Mouse (Mus musculus): ENCODE data around the gene Efna2. TPM values are rescaled to one million over a fixed set of nuclear protein-coding genes. Genes with fewer than 3 reads are reported as not detected.
"Not testable (repeated sequence)": the region's sequence is repeated elsewhere in the genome, so short reads cannot be mapped to it uniquely, and the experiment has no call there.

Gene Efna2
- polyA plus RNA-seq, 1 experiment from 2014 or later: 41.9 TPM

DNA sequence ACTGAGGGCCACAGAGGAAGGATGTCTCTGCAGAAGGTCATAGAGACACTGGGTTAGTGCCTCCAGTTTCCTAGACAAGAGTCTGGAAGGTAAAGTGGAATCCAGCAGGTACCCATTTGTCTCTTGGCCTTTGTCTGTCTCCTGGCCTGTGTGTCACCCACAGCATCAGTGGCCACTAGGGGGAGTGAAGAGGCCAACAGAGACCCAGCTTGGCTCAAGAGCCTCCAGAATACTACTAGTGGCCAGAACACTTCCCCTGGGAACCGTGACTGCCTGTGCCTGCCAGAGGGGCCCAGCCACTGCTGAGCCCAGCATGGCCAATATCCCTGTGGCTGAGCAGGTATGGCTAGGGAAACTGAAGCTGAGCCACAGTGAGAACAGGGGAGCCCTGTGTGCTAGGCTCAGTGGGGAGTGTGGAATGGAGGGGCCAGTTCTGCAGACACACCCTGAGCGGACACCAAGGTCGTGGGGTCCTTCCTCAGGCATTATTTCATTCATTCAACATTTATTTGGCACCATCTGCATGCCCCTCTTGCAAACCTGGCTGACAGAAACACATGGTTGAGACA lies 20.2 kb downstream of the Efna2 start:
- Histone ChIP-seq H3K27ac (replicated peaks; ENCODE audit: low read depth, low read length) (peak overlapping the region; percentile 46; the same call in 1 of the 2 replicates), H3K4me3 (replicated peaks; ENCODE audit: low read depth, low read length) (no peak overlapping the region), H3K9ac (replicated peaks; ENCODE audit: low read length) (no peak overlapping the region), H3K9me3 (ENCODE audit: control insufficient read depth, low read length) (no peaks in the 10 kb centered on the region), H3K4me2 (ENCODE audit: low read length) (no peak overlapping the region), H3K27me3 (ENCODE audit: control insufficient read depth, insufficient read depth, low read length) (no peaks in the 10 kb centered on the region), H3K36me3 (ENCODE audit: control insufficient read depth, insufficient read depth, low read length) (no peaks in the 10 kb centered on the region), H3K4me1 (ENCODE audit: control insufficient read depth, insufficient read depth, low read length) (peaks cover 13% of the 10 kb centered on the region)
- peak; percentile 71; the same call in 1 of the 2 replicates for ATAC-seq (ENCODE audit: low FRiP score, low TSS enrichment)
- 41% methylated on average over 3 of the region's 3 CpGs for WGBS
- DNase-seq: peak; percentile 90

DNA sequence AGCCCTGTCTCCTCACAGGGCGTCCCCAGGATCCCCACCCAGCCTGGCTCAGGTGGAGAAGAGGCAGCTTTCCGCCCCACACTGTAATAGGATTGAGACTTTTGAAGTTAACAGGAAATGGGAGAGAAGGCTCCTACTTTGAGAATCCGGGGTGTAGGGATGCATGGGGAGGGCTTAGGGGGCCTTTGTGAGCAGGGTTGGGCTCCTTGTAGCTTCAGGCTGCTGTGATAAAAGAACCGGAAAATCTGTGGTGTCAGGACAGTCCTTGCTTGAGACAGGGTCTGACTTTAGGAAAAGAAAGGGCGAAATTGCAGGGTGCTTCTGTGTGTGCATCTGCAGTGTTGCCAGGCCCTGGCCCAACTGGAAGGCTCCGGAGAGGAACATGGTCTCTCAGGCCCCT lies 21.2 kb downstream of the Efna2 start:
- Histone ChIP-seq H3K4me2 (ENCODE audit: low read length) (no peak overlapping the region), H3K36me3 (ENCODE audit: control insufficient read depth, insufficient read depth, low read length) (no peaks in the 10 kb centered on the region), H3K4me3 (replicated peaks; ENCODE audit: low read depth, low read length) (no peak overlapping the region), H3K9me3 (ENCODE audit: control insufficient read depth, low read length) (no peaks in the 10 kb centered on the region), H3K27ac (replicated peaks; ENCODE audit: low read depth, low read length) (peak overlapping the region; percentile 46), H3K27me3 (ENCODE audit: control insufficient read depth, insufficient read depth, low read length) (no peaks in the 10 kb centered on the region), H3K9ac (replicated peaks; ENCODE audit: low read length) (no peak overlapping the region), H3K4me1 (ENCODE audit: control insufficient read depth, insufficient read depth, low read length) (peaks cover 12% of the 10 kb centered on the region)
- DNase-seq: no peak
- 25% methylated on average over 6 of the region's 6 CpGs for WGBS
- ATAC-seq (ENCODE audit: low FRiP score, low TSS enrichment): no peak

DNA sequence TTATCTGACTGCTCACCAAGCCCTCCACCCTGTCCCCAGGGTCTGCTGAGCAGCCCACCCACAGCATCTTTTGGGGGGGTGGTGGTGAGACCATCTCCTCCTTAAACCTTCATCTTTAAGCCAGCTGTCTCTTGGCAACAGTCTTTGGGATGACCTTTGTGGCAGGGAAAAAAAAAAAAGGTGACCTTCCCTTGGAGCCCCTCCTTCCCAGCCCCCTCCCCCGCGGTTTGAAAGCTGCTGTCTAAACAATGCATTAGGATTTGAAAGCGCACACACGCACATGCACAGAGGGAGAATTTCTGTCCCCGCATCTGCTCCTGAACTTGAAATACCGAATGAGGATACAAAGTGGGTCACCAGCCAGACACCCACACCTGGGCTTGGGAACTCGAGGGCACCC lies 24.8 kb downstream of the Efna2 start:
- Histone ChIP-seq H3K4me2 (ENCODE audit: low read length) (no peak overlapping the region), H3K9ac (replicated peaks; ENCODE audit: low read length) (no peak overlapping the region), H3K9me3 (ENCODE audit: control insufficient read depth, low read length) (no peaks in the 10 kb centered on the region), H3K36me3 (ENCODE audit: control insufficient read depth, insufficient read depth, low read length) (no peaks in the 10 kb centered on the region), H3K27me3 (ENCODE audit: control insufficient read depth, insufficient read depth, low read length) (no peaks in the 10 kb centered on the region), H3K27ac (replicated peaks; ENCODE audit: low read depth, low read length) (peak overlapping the region; percentile 45; the same call in 1 of the 2 replicates), H3K4me3 (replicated peaks; ENCODE audit: low read depth, low read length) (no peak overlapping the region), H3K4me1 (ENCODE audit: control insufficient read depth, insufficient read depth, low read length) (peaks cover 27% of the 10 kb centered on the region)
- DNase-seq: no peak
- no peak for ATAC-seq (ENCODE audit: low FRiP score, low TSS enrichment)
- 4% methylated on average over 7 of the region's 7 CpGs for WGBS

DNA sequence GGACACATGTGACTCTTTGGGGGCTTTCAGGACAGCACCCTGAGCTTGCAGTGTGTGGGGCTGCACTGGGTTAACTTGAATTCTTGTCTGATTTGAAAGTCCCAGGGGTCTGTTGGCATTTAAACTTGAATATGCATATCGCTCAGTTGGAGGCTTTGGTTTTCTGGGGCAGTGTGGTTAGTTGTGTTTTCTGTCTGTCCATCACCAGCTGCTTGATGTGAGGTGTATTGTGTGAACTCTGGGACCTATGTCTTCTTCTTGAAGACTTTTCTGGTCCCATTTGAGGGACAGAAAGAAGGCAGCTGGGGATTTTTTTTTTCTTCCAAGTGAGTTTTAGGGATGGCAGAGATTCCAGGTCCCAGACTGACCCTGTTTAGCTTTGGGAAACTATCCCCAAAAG lies 27.9 kb downstream of the Efna2 start:
- no peak overlapping the region for H3K9ac ChIP-seq (replicated peaks; ENCODE audit: low read length)
- H3K4me1 ChIP-seq (ENCODE audit: control insufficient read depth, insufficient read depth, low read length): peaks cover 31% of the 10 kb centered on the region
- H3K4me2 ChIP-seq (ENCODE audit: low read length): no peak overlapping the region
- no peaks in the 10 kb centered on the region for H3K9me3 ChIP-seq (ENCODE audit: control insufficient read depth, low read length)
- ATAC-seq (ENCODE audit: low FRiP score, low TSS enrichment) (no peak), DNase-seq (no peak)
- peak overlapping the region; percentile 92 for H3K27ac ChIP-seq (replicated peaks; ENCODE audit: low read depth, low read length)
- H3K36me3 ChIP-seq (ENCODE audit: control insufficient read depth, insufficient read depth, low read length): no peaks in the 10 kb centered on the region
- no peak overlapping the region for H3K4me3 ChIP-seq (replicated peaks; ENCODE audit: low read depth, low read length)
- WGBS: 16% methylated on average over 1 of the region's 1 CpGs
- no peaks in the 10 kb centered on the region for H3K27me3 ChIP-seq (ENCODE audit: control insufficient read depth, insufficient read depth, low read length)

DNA sequence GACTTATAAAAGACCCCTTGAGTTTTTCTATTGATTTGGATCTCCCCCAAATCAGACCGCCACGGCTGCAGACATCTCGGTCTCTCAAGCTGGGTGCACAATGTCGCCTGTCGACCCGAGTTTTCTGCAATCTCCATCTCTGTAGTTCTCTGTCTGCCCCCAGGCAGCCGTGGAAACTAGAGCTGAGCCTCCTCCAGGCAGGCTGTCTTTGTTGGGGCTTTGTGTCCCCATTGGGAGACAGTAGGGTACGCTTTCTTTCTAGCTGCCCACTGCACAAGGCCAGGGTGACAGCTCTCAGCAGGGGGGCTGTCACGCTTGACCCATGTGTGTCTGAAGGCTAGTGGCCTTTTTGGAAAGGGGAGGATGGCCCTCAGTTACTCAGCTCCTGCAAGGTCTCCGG lies 28.4 kb downstream of the Efna2 start:
- 20% methylated on average over 10 of the region's 10 CpGs for WGBS
- Histone ChIP-seq H3K27me3 (ENCODE audit: control insufficient read depth, insufficient read depth, low read length) (no peaks in the 10 kb centered on the region), H3K9me3 (ENCODE audit: control insufficient read depth, low read length) (no peaks in the 10 kb centered on the region), H3K36me3 (ENCODE audit: control insufficient read depth, insufficient read depth, low read length) (no peaks in the 10 kb centered on the region), H3K9ac (replicated peaks; ENCODE audit: low read length) (no peak overlapping the region), H3K4me3 (replicated peaks; ENCODE audit: low read depth, low read length) (no peak overlapping the region), H3K4me1 (ENCODE audit: control insufficient read depth, insufficient read depth, low read length) (peaks cover 31% of the 10 kb centered on the region), H3K27ac (replicated peaks; ENCODE audit: low read depth, low read length) (peak overlapping the region; percentile 92), H3K4me2 (ENCODE audit: low read length) (no peak overlapping the region)
- peak; percentile 55 for ATAC-seq (ENCODE audit: low FRiP score, low TSS enrichment)
- peak; percentile 66 for DNase-seq

DNA sequence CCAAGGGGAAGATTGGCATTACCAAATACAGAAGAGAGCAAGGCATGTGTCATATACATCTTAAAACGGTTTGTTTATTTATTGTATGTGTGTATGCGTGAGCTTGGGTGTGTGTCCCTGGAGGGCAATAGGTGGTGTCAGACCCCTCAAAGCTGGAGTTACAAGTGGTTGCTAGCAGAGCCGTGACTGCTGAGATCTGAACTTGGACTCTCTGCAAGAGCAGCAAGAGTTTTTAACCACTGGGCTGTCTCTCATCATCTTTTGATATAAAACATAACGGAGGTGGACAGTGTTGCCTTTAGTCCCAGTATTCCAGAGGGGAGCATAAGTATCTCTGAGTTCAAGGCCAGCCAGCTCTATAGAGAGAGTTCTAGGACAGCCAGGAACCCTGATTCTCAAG lies 29.0 kb downstream of the Efna2 start:
- 45% methylated on average over 4 of the region's 4 CpGs for WGBS
- no peak for ATAC-seq (ENCODE audit: low FRiP score, low TSS enrichment)
- H3K27ac ChIP-seq (replicated peaks; ENCODE audit: low read depth, low read length): peak overlapping the region; percentile 92
- no peaks in the 10 kb centered on the region for H3K9me3 ChIP-seq (ENCODE audit: control insufficient read depth, low read length)
- peak overlapping the region; percentile 52 for H3K4me2 ChIP-seq (ENCODE audit: low read length)
- no peak for DNase-seq
- no peaks in the 10 kb centered on the region for H3K27me3 ChIP-seq (ENCODE audit: control insufficient read depth, insufficient read depth, low read length)
- H3K9ac ChIP-seq (replicated peaks; ENCODE audit: low read length): peak overlapping the region; percentile 50
- peaks cover 31% of the 10 kb centered on the region for H3K4me1 ChIP-seq (ENCODE audit: control insufficient read depth, insufficient read depth, low read length)
- H3K36me3 ChIP-seq (ENCODE audit: control insufficient read depth, insufficient read depth, low read length): no peaks in the 10 kb centered on the region
- H3K4me3 ChIP-seq (replicated peaks; ENCODE audit: low read depth, low read length): peak overlapping the region; percentile 11

DNA sequence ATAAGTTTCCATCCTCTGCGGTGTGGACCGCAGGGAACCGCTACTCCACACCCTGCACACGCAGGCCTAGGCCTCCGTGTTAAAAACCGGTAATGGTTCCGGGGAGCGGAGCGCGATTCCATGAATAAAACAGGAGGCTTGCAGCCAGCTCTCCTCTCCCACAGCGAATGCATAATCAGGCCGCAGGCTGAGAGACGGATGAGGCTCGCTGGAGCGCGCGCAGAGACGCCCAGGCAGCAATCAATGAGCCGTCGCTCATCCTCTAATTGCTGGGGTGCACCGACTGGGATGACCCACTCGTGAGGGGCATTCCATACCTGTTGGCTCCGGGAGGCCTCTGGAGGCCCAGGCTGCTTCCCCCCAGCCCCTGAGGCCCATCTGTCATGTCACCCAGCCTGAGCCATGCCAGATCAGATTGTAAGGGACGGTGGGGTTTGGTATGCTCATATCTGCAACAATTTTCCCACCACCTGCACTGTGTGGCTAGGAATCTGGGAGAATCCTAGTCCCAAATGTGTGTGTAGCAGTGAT lies 29.6 kb downstream of the Efna2 start:
- 0 out of 2 replicates have a peak, but pooled peaks have one; percentile 38 for ATAC-seq (ENCODE audit: low FRiP score, low TSS enrichment)
- Histone ChIP-seq H3K9ac (replicated peaks; ENCODE audit: low read length) (peak overlapping the region; percentile 50), H3K4me1 (ENCODE audit: control insufficient read depth, insufficient read depth, low read length) (peaks cover 28% of the 10 kb centered on the region), H3K27me3 (ENCODE audit: control insufficient read depth, insufficient read depth, low read length) (no peaks in the 10 kb centered on the region), H3K4me2 (ENCODE audit: low read length) (peak overlapping the region; percentile 52), H3K36me3 (ENCODE audit: control insufficient read depth, insufficient read depth, low read length) (no peaks in the 10 kb centered on the region), H3K9me3 (ENCODE audit: control insufficient read depth, low read length) (no peaks in the 10 kb centered on the region), H3K27ac (replicated peaks; ENCODE audit: low read depth, low read length) (peak overlapping the region; percentile 92), H3K4me3 (replicated peaks; ENCODE audit: low read depth, low read length) (peak overlapping the region; percentile 11)
- DNase-seq: peak; percentile 89
- WGBS: 2% methylated on average over 24 of the region's 24 CpGs

DNA sequence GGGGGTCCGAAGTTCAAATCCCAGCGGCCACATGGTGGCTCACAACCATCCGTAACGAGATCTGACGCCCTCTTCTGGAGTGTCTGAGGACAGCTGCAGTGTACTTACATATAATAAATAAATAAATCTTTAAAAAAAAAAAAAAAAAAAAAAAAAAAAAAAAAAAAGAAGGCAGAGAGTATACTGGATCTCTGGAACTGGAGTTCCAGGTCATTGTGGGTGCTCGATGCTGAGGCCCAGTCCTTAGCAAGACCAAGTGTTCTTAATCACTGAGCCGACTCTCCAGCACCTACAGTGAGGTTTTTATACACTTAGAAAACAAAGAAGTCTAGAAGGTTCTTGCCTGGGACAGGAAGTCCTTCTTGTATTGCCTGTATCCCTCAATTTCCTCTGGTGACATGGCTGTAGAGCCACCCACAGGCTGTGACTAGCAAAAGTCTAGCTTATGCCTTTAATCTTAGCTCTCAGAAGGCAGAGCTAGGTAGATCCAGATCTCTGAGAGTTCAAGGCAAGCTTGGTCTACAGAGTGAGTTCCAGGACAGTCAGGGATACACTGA lies 32.3 kb downstream of the Efna2 start:
- ATAC-seq (ENCODE audit: low FRiP score, low TSS enrichment); H3K4me2 ChIP-seq (ENCODE audit: low read length); H3K27ac ChIP-seq (replicated peaks; ENCODE audit: low read depth, low read length); H3K27me3 ChIP-seq (ENCODE audit: control insufficient read depth, insufficient read depth, low read length); H3K9ac ChIP-seq (replicated peaks; ENCODE audit: low read length); H3K9me3 ChIP-seq (ENCODE audit: control insufficient read depth, low read length); DNase-seq; H3K36me3 ChIP-seq (ENCODE audit: control insufficient read depth, insufficient read depth, low read length); H3K4me3 ChIP-seq (replicated peaks; ENCODE audit: low read depth, low read length): not testable (repeated sequence)
- H3K4me1 ChIP-seq (ENCODE audit: control insufficient read depth, insufficient read depth, low read length): peaks cover 33% of the 10 kb centered on the region
- 74% methylated on average over 7 of the region's 7 CpGs for WGBS

Data from midbrain, embryonic 14.5 days (tissue).